Mouse (Mus musculus) right cerebral cortex, postnatal 25 days (tissue): ENCODE data around the gene Serinc3.

Experiments
- DNase-seq: peaks from one replicate; pipeline ENCODE4 v3.0.0; 2022

Gene Serinc3

GRCm38 (mm10) chr2:163617874-163618273 lies 27.1 kb downstream of the Serinc3 start:
- no peak for DNase-seq

- DNase-seq = no peak
These were observed 27.6 kb downstream of the Serinc3 start for GRCm38 (mm10) chr2:163617232-163617863.

- DNase-seq = no peak
These were observed 28.2 kb downstream of the Serinc3 start for GRCm38 (mm10) chr2:163616652-163617227.

- no peak for DNase-seq
These were observed 28.9 kb downstream of the Serinc3 start for GRCm38 (mm10) chr2:163615906-163616651.

- no peak for DNase-seq
These were observed 29.5 kb downstream of the Serinc3 start for GRCm38 (mm10) chr2:163615401-163615800.

GRCm38 (mm10) chr2:163613990-163614389 lies 30.9 kb downstream of the Serinc3 start:
- DNase-seq = no peak

GRCm38 (mm10) chr2:163613206-163613605 lies 31.7 kb downstream of the Serinc3 start:
- DNase-seq = no peak

GRCm38 (mm10) chr2:163611176-163611575 lies 33.8 kb downstream of the Serinc3 start:
- no peak for DNase-seq

- DNase-seq = no peak
These were observed 35.5 kb downstream of the Serinc3 start for GRCm38 (mm10) chr2:163609281-163609975.

GRCm38 (mm10) chr2:163608008-163608407 lies 36.9 kb downstream of the Serinc3 start:
- DNase-seq = no peak

- DNase-seq = no peak
These were observed 38.8 kb downstream of the Serinc3 start for GRCm38 (mm10) chr2:163606161-163606560.

- peak; percentile 89 for DNase-seq
These were observed 42.6 kb downstream of the Serinc3 start, which contains the start of gene Ttpal for GRCm38 (mm10) chr2:163602101-163602971. Gene Ttpal, plus strand, starts transcription at chr2:163602314.

GRCm38 (mm10) chr2:163601712-163602100 lies 43.2 kb downstream of the Serinc3 start:
- DNase-seq = no peak

GRCm38 (mm10) chr2:163601066-163601465 lies 43.9 kb downstream of the Serinc3 start:
- no peak for DNase-seq

- no peak for DNase-seq
These were observed 45.7 kb downstream of the Serinc3 start for GRCm38 (mm10) chr2:163599226-163599625.

GRCm38 (mm10) chr2:163597661-163598060 lies 47.3 kb downstream of the Serinc3 start:
- DNase-seq = no peak

- DNase-seq = no peak
These were observed 48.1 kb downstream of the Serinc3 start for GRCm38 (mm10) chr2:163596873-163597155.

GRCm38 (mm10) chr2:163596057-163596872 lies 48.7 kb downstream of the Serinc3 start:
- DNase-seq = no peak

- DNase-seq = no peak
These were observed 49.8 kb downstream of the Serinc3 start for GRCm38 (mm10) chr2:163595119-163595518.

GRCm38 (mm10) chr2:163593636-163594282 lies 51.2 kb downstream of the Serinc3 start:
- DNase-seq = no peak

- DNase-seq = no peak
These were observed 52.8 kb downstream of the Serinc3 start for GRCm38 (mm10) chr2:163592084-163592483.
